Mouse (Mus musculus) liver, embryonic 14.5 days (tissue): ENCODE measurements at regions not wholly inside any gene's neighbourhood (a gene's known extent, or its start where the extent isn't known, plus 50 kb on each side); places are given as distances from the start of the nearest gene placed in this dataset.

ENCODE experiments used
- ATAC-seq: fragments of 200-750 bp; cut with Nextera tagmentation; 2 replicates; pipeline ENCODE4 v1.8.0; 2017; ENCODE audit warnings: moderate number of reproducible peaks, mild to moderate bottlenecking, moderate library complexity; ENCODE audit not compliant: insufficient read depth
- DNase-seq, 3 experiments: peaks; one replicate each; pipeline ENCODE4 v3.0.0-alpha.2; 2012 to 2013; ENCODE audit warnings: low read depth in 3 of 3, low spot score in 3 of 3
- H3K27ac ChIP-seq: fragments of 300-500 bp; sonication (generic); 2 replicates; pipeline ENCODE4 v1.5.1; 2014; ENCODE audit warnings: moderate library complexity, mild to moderate bottlenecking, control low read depth, inconsistent platforms
- H3K27me3 ChIP-seq: fragments of 300-500 bp; sonication (generic); 2 replicates; pipeline ENCODE4 v1.6.1; 2014; ENCODE audit warnings: mild to moderate bottlenecking, low read length, moderate library complexity; ENCODE audit not compliant: control insufficient read depth, insufficient read depth
- H3K36me3 ChIP-seq: fragments of 300-500 bp; sonication (generic); replicated peaks from 2 replicates; pipeline ENCODE4 v1.6.1; 2014; ENCODE audit warnings: low read depth; ENCODE audit not compliant: control insufficient read depth, insufficient read depth
- H3K4me1 ChIP-seq, 2 experiments: fragments of 200-500 bp in 1 of 2; fragments of 300-500 bp in 1 of 2; sonication (generic) in 1 of 2; replicated peaks; 2 replicates each; pipeline ENCODE4 v1.6.1; 2012 to 2014; ENCODE audit warnings: antibody characterized with exemption in 1 of 2, inconsistent platforms in 1 of 2, low read length in 1 of 2; ENCODE audit not compliant: control insufficient read depth in 2 of 2, insufficient read depth in 2 of 2
- H3K4me2 ChIP-seq: fragments of 300-500 bp; sonication (generic); 2 replicates; pipeline ENCODE4 v1.6.1; 2014; ENCODE audit warnings: low read depth, mild to moderate bottlenecking, control low read depth, moderate library complexity
- H3K4me3 ChIP-seq, 2 experiments: fragments of 200-500 bp in 1 of 2; fragments of 300-500 bp in 1 of 2; sonication (generic) in 1 of 2; 2 replicates each; pipeline ENCODE4 v1.5.1; 2012 to 2014; ENCODE audit warnings: low read depth in 2 of 2, low read length in 2 of 2, mild to moderate bottlenecking in 2 of 2, control low read depth in 1 of 2, inconsistent platforms in 1 of 2, moderate library complexity in 1 of 2; ENCODE audit not compliant: insufficient read depth in 1 of 2
- H3K9ac ChIP-seq: fragments of 300-500 bp; sonication (generic); replicated peaks from 2 replicates; pipeline ENCODE4 v1.6.1; 2014; ENCODE audit warnings: mild to moderate bottlenecking, control low read depth, moderate library complexity
- H3K9me3 ChIP-seq: fragments of 300-500 bp; sonication (generic); 2 replicates; pipeline ENCODE4 v1.6.1; 2016; ENCODE audit warnings: low read length, mixed read lengths; ENCODE audit not compliant: control insufficient read depth
- CTCF ChIP-seq: IDR thresholded peaks from 2 replicates; pipeline ENCODE4 v1.5.1; 2016; ENCODE audit warnings: antibody characterized with exemption, low read depth, control low read depth
- EP300 ChIP-seq: IDR thresholded peaks from 2 replicates; pipeline ENCODE4 v1.6.1; 2016; ENCODE audit warnings: antibody characterized with exemption, low read depth
- WGBS: fragments of 180-500 bp; shearing (Covaris S2); extraction: QIAGEN DNeasy Blood & Tissue Kit; methylation state at CpG from one replicate; pipeline ENCODE4 v1.1.7; 2014; ENCODE audit not compliant: insufficient replicate concordance; 5-methylcytosine and 5-hydroxymethylcytosine counted together

DNA sequence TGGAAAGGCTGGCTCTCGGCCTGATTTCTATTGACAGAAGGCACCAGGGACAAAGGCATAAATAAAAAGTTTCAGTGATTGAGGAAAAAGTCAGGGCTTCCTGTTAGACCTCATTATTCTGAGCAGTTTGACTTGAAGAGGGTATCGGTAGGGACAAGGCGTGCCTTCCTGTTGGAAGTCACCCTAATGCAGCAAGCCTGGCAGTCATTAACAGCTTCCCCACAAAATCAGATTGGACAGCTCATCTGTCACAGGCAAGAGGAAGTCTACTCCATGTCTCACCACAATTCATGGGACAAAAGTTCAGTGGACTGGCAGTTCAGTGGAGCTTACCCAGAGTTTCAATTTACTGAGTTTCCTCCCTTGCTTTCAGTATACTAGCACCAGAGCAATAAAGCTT, 715.5 kb downstream of the Fam181b start:
- no peak overlapping the region for H3K27ac ChIP-seq
- no peak overlapping the region for H3K9ac ChIP-seq
- no peaks in the 10 kb centered on the region for H3K9me3 ChIP-seq
- no peak overlapping the region for H3K4me3 ChIP-seq
- ATAC-seq (no peak), DNase-seq (no peak)
- no peak for TF ChIP-seq CTCF
- no peak for TF ChIP-seq EP300
- WGBS: 21% methylated on average over 3 of the region's 3 CpGs
- H3K4me2 ChIP-seq: no peak overlapping the region
- H3K27me3 ChIP-seq: no peaks in the 10 kb centered on the region
- H3K4me1 ChIP-seq: no peaks in the 10 kb centered on the region
- H3K36me3 ChIP-seq: no peaks in the 10 kb centered on the region

DNA sequence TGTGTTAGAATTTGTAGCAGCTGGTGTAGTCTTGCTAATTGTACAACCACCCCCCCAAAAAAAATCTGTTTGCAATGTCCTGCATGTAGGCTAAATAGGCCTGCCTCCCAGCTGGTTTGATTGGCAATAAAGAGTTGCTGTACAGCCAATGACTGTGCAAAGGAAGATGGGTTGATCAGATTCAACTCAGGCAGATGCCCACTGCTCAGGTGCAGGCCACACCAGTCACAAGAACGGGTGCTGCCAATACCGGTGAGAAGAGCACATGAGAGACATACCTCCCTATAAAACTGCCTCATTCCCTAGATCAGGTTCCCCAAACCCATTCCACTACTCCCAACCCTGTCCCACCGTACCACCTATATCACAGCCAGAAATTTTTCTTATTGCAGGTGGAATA, 756.0 kb downstream of the Fam181b start:
- H3K4me3 ChIP-seq: no peak overlapping the region

DNA sequence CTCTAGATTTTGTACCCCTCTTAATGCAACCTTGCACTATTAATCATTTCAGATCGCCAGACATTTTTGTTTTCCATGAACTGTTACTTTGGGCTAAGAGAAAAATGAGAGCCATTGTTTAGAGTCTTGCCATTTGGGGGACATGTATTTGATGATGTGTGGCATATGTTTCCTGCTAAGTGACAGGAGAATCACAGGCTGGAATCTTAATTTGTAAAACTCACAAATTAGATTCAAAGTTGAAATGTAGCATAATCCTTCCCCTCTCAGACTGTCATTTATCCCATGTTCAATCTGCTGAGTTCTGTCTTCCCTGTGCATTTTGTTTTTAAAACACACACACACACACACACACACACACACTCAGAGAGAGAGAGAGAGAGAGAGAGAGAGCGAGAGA, 756.5 kb downstream of the Fam181b start:
- no peaks in the 10 kb centered on the region for H3K9me3 ChIP-seq
- no peak overlapping the region for H3K27ac ChIP-seq
- no peaks in the 10 kb centered on the region for H3K4me1 ChIP-seq
- H3K4me3 ChIP-seq: no peak overlapping the region
- H3K36me3 ChIP-seq: no peaks in the 10 kb centered on the region
- no peak overlapping the region for H3K9ac ChIP-seq
- H3K27me3 ChIP-seq: no peaks in the 10 kb centered on the region
- DNase-seq (no peak), ATAC-seq (no peak)
- 71% methylated on average over 2 of the region's 2 CpGs for WGBS
- H3K4me2 ChIP-seq: no peak overlapping the region
- TF ChIP-seq CTCF: no peak
- no peak for TF ChIP-seq EP300

More for the DNA sequence above, 756.0 kb downstream of the Fam181b start:
- no peak overlapping the region for H3K27ac ChIP-seq
- no peak overlapping the region for H3K9ac ChIP-seq
- H3K36me3 ChIP-seq: no peaks in the 10 kb centered on the region
- ATAC-seq (no peak), DNase-seq (no peak)
- no peaks in the 10 kb centered on the region for H3K9me3 ChIP-seq
- no peaks in the 10 kb centered on the region for H3K4me1 ChIP-seq
- WGBS: 70% methylated on average over 3 of the region's 3 CpGs
- TF ChIP-seq EP300: no peak
- no peak for TF ChIP-seq CTCF
- no peaks in the 10 kb centered on the region for H3K27me3 ChIP-seq
- H3K4me2 ChIP-seq: no peak overlapping the region

DNA sequence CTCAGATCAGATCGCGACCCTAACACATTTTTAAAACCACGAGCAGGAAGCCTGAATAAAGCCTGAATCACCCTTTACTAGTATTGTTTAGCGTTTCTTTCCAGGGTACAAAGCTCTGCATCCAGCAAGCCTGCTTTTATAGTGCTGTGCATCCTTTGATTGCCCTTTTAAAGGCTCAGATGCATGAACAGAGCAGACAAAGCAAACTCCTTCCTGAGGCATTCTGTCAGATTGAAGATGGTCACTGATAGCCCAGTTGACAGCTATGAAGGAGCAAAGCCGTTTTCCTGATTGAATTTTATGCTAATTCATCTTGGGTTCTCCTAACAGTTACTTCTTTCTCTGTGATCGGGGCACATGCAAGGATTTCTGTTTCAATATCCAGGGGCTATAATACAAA, 775.4 kb downstream of the Fam181b start:
- H3K4me1 ChIP-seq: no peaks in the 10 kb centered on the region
- H3K36me3 ChIP-seq: no peaks in the 10 kb centered on the region
- TF ChIP-seq CTCF: no peak
- TF ChIP-seq EP300: no peak
- H3K27me3 ChIP-seq: no peaks in the 10 kb centered on the region
- 51% methylated on average over 6 of the region's 6 CpGs for WGBS
- DNase-seq (no peak), ATAC-seq (no peak)
- no peak overlapping the region for H3K4me2 ChIP-seq
- no peaks in the 10 kb centered on the region for H3K9me3 ChIP-seq
- H3K27ac ChIP-seq: no peak overlapping the region
- H3K4me3 ChIP-seq: no peak overlapping the region
- no peak overlapping the region for H3K9ac ChIP-seq

DNA sequence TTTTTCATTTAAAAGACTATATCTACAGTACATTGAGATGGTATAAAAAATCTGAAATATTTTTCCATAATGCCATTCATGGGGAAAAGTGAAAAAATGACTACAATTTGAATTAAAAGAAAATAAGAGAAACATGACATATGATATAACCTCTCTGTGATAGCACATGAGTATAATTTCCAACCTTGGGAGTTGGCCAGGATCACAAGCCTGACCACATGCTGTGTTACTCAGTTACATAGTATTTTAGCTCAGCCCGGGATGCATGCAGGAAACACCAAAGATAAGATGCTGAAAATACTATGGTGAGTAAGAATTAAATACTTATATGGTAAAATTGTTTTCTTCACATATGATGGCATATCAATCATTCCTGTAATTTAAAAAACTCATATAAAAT, 814.0 kb downstream of the Fam181b start:
- H3K9ac ChIP-seq: no peak overlapping the region
- DNase-seq: no peak
- no peaks in the 10 kb centered on the region for H3K27me3 ChIP-seq
- H3K36me3 ChIP-seq: no peaks in the 10 kb centered on the region
- no peak for ATAC-seq
- no peak overlapping the region for H3K27ac ChIP-seq
- TF ChIP-seq CTCF (no peak), EP300 (no peak)
- 65% methylated on average over 1 of the region's 1 CpGs for WGBS
- no peak overlapping the region for H3K4me3 ChIP-seq
- H3K4me1 ChIP-seq: no peaks in the 10 kb centered on the region
- H3K4me2 ChIP-seq: no peak overlapping the region
- no peaks in the 10 kb centered on the region for H3K9me3 ChIP-seq

DNA sequence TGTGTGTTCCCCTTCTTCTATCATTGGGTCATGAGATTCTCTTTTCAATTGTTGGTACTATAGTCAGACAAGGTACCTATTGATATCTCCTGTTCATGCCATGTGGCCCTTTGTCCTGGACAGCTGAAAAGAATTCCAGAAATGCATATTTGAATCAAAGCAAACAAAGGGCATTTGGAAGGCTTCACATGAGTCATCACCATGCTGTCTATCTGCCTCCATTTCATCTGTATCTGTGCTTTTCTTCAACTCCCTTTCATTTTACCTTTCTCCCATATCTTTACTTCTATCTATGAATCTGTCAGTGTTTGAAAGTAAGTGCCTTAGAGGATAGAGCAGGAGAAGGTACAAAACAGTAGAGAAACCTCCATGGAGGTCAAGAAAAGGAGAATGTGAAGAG, 817.3 kb downstream of the Fam181b start:
- Histone ChIP-seq H3K9me3 (no peaks in the 10 kb centered on the region), H3K36me3 (no peaks in the 10 kb centered on the region), H3K27ac (no peak overlapping the region), H3K27me3 (no peaks in the 10 kb centered on the region), H3K4me1 (no peaks in the 10 kb centered on the region), H3K9ac (no peak overlapping the region), H3K4me3 (no peak overlapping the region), H3K4me2 (no peak overlapping the region)
- DNase-seq (no peak), ATAC-seq (no peak)
- TF ChIP-seq CTCF: no peak
- no peak for TF ChIP-seq EP300
